Mouse (Mus musculus) right cerebral cortex, postnatal 4 days (tissue): ENCODE results near the gene Zfp981.
"Not testable (repeated sequence)": the region's sequence is repeated elsewhere in the genome, so short reads cannot be mapped to it uniquely, and the experiment has no call there.

Source experiments
- DNase-seq: peaks from one replicate; pipeline ENCODE4 v3.0.0-alpha.2; 2022

The Zfp981 gene

DNA sequence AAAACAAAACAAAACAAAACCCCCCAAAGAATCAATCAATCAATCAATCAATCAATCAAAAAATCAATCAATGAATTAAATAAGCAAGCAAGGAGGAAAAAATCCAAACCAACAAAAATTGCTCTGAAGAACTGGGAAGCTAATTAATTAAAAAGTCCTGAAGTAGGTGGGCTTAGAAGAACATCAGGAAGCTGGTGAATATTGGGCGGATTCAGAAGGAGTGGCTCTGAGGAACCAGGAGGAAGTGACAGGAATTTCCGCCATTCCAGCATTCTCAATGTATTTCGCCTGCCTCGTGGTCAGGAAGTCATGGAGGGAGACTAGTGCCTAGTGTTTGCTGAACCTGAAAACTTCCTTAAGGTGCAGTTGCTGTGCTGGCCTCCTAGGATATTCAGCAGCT, at the start of gene Zfp981:
Gene Zfp981, plus strand, starts transcription at position 301 of the 400 bp plus-strand sequence.
- not testable (repeated sequence) for DNase-seq

DNA sequence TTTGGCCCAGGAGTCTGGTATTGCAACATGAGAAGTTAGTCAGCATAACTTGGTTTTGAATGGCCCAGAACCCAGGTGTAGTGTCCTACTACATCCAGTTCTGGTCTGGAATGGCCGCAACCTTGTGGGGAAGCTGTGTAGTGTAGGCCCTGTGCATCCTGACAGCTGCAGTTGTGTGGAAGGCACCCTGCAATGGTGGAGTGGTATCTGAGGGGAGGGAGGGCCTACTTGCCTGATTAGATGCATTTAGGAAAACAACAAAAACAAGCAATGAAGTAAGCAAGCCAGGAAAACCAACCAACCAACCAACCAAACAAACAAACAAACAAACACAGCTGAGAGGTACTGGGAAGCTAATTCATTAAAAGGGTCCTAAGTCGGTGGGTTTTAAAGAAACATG, 49.3 kb upstream of the Zfp981 start:
- not testable (repeated sequence) for DNase-seq

DNA sequence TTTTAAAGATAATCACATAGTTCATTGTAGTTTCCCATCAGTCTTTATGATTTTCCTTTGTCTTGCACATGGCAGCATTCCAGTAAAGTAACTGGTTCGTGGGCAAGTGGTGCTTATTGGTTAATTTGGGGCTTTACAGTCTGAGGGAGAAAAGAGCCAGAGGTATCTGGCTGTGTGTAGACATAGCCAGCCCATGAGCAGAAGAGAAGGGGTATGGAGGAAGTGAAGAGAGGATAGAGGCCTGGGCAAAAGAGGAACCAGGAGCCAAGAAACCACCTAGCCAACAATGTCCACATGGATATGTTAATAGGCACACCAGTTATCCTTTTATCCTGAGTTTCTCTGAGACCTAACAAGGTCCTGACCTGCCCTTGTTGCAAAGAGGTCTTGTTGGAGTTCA, 47.7 kb upstream of the Zfp981 start:
- not testable (repeated sequence) for DNase-seq

DNA sequence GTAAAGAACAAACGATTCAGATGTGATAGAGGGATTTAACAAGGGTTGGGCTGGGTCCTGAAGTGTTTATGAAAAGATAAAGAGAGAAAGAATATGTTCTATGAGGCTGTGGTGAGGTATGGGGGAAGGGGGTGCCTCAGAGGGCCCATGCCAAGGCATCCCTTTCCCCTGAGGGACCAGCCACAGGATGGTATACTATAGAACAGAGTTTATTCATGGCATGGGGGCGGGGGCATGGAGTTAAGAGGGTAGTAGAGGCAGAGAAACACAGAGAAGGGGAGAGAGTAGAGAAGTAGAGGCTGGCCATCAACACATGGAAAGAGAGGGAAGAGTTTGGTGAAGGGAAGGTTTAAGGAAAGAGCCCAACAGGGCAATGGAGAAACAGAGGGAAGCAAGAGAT, 46.9 kb upstream of the Zfp981 start:
- DNase-seq, result no peak

DNA sequence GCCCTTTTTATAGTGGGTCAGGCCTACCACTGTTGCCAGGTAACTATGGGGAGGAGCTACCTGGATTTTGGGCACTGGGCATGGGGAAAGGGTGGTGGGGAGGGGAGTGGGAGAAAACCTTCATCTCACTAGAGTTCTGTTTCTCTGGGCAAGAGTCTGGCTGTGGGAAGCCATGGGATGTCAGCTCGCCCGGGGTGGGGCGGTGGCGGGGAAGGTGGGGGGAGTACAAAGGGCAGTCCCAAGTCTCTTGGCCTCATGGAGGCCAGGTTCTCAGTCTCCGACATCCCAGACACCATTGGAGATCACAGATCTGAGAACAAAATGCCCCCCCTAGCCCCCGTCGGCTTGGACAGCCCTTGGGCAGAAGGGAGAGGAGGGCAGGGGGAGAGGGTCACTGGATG, 46.5 kb upstream of the Zfp981 start:
- DNase-seq, result no peak

DNA sequence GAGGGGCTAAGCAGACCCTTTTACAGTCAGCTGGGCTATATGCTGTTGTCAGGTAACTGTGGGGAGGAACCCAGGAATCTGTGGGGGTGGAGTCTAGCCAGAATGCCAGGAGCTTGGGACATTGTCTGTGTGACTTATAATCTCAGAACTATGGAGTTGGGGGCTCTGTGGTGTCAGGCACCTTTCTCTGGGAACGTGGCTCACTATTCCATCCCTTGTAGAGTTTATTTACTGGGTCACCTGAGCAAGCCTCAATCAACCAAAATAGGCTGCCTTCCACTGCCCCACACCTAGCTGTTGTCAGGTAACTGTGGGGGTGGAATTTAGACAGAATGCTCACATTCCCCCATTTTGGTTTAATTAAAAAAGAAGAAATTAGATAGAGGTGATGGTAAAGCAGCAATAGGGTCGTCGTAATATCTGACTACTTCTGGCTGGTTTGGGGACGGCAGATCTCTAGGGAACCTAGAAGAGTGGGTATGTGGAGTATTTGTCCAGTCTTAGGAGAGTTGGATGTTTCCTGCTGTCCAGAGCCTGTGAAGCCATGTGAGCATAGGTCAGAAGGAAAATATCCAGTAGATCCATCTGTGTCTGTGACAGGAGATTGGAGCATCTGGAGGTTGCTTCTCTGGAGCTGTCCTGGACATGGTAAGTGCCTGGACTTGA, 45.6 kb upstream of the Zfp981 start:
- DNase-seq, result no peak

DNA sequence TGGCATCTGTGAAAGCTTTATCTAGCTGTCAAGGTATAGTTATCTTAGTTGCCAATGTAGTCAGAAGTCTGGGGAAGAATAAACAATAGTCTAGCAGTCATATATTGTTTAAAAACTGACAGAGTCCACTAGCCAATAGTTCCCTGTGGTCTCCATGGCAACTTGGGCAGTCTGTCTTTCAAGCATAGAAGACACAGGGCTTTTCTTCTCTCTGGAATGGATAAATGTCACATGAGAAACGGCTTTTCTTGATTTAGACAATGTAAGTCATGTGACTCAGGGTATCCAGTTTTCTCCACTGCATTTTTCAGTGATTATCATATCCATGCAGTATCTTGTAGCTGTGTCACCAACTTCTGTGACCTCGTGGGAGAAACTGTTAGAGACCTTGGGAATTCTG, 44.7 kb upstream of the Zfp981 start:
- no peak for DNase-seq

DNA sequence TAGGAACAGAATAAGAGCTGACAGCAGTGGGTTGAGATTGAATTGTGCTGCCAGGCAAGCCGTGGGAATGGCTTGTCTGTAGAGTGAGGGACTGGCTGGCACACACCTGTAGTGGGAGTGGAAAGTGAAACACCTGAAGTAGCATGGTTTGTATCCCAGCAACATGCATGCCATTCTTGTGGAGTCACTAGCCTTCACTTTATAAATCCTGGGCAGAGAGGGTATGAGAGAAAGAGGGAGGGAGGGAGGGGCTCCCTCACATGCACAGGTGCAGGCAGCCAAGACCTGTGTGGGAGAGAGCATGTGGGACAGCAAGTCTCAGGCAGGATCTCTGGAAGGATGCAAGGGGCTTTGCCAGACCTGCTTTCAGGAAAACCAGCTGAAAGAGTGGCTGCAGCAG, 44.1 kb upstream of the Zfp981 start:
- no peak for DNase-seq

DNA sequence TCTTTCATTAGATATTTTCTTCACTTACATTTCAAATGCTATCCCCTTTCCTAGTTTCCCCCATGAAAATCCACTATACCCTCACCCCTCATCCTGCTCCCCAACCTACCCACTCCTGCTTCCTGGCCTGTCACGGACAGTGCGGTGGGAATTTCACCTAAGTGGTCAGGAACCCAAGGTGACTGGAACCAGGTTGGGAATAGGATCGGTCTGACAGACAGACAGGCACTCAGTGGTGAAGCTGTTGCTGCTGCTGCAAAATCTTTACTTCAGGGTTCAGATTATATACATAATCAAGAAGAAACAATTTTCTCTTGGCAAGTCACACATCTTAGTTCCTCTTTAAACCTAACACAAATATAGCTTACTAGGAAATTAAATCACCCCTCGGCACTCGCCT, 42.0 kb upstream of the Zfp981 start:
- DNase-seq, result not testable (repeated sequence)

DNA sequence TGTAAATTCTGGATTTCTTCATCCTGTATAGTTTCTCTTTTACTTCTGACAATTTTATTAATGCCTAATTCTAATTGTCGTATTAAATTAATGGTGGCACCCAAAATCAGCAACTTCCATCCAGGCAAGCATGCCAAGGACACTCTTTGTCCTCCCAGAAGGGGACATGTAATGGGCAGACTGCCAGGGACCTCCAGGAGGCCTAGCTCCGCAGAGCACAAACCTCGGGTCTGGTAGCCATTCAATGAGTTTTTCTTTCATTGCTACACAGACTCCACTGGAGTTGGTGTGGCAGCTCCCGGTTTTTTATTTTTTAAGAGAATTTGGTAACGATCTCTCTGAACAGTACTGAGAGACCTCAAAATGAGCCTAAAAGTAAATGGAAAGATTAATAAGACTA, 41.1 kb upstream of the Zfp981 start:
- DNase-seq, result not testable (repeated sequence)

DNA sequence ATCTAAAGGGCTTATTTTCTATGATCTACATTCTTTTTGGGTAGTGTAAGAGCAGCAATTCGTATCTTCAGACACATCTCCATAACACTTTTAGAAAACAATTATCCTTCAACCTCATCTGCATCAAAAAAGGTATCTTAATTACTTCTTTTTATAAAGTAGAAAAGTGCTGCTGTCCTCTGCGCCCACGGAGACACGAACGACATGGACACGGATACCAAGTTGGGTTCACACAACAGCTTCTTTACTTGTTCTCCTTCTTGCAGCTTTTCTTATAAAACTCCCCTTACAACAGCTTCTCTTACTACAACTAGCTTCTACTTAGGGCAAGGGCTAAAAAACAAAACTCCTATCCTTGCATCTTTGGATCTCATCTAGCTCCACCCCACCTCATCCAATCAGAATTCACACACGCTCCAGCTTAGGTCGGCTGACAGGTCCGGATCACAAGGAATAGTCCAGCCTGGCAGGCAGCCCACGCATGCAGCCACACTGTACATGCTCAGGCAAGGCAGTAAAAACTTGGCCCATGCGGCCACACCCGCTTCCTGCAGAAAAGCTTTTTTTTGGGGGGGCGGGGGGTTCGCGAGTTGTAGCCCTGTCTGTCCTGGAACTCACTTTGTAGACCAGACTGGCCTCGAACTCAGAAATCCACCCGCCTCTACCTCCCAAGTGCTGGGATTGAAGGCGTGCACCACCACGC, 38.0 kb upstream of the Zfp981 start:
- DNase-seq, result not testable (repeated sequence)

DNA sequence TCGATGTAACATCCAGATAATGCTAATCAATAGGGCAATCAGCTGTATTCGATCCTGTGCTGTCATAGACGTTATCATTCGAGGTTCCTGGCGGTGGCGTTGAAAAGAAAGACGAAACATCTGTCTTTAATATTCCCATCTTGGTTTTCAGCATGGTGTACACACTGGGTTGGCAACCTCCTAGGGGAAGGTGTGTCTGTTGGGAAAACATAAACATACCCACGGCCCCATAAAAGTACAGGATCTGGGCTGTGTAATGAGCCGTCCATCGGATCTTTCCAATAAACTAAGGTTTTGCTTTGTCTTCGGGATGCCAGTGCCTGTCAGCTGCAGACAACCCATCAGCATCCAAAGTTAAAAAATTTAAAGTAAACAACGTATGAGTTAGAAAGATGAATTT, 31.8 kb upstream of the Zfp981 start:
- not testable (repeated sequence) for DNase-seq

DNA sequence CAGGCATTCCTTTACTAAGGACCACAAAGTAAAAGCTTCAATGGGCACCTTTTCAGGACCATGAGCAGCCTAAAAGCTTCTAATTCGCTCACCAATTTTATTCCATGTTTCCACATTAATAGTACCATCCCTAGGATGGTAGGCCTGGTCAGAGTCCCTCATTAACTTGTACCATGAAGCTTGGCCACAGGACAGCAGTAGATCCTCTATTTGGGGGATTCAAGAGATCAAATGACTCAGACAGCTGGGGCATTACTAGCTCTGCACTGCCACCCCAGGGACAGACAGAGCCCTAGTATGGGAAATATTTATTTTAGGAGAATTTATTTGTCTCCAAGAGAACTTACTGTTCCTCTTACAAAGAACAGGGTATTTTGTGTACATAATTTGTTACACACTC, 27.6 kb upstream of the Zfp981 start:
- not testable (repeated sequence) for DNase-seq

DNA sequence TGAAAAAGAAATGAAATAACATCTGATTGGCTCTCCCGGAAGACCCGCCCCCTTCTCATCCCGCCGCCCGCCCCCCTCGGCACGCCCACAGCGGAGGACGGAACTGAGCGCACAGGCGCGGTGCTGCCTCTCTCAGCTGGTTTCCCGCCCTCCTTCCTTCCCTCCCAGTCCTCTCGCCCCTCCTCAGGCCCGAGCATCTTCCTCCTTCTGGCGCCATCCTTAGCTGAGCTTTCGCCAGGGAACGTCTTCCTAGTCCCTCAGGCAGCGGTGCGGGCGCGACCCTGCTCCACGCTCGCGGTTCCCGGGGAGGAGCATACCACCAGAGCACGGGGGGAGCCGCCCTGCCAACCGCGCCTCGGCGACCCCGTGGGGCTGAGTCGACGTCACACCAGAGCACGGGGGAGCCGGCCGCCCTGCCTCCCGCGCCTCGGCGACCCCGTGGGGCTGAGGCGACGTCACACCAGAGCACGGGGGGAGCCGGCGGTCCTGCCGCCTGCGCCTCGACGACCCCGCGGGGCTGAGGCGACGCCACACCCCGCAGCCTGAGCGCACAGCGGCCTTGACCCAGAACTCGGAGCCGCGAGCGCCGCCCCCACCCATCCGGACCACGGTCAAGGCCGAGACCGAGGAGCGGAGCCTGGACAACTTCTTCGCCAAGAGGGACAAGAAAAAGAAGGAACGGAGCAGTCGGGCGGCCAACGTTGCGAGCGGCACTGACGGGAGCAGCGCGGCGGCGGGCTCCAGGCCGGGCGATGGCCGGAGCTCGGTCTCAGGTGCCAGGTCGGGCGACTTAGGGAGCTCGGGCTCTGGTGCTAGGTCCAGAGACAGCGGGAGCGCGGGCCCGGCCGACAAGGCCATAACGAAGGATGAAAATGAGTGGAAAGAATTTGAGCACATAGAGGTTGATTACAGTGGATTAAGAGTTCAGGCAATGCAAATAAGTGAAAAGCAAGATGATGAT, 26.8 kb upstream of the Zfp981 start:
- DNase-seq, result not testable (repeated sequence)

DNA sequence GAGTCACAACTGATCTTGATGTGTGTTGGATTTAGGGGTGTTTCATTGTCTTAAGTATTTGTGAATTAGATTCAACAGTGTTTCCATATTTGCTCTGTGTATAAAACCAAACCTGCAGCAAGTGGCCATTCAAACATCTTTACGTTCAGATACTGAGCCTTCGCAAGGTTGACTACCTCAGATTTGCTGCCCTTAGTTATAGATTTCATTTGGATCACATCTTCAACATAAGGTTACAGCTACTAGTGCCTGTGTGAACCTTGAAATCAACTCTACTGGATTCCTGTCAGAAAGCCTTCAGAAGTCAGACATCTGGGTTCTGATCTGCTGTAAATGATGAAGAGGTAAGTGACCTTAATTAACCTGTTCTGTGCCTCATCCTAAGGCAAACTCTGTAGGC, 25.6 kb upstream of the Zfp981 start:
- not testable (repeated sequence) for DNase-seq

DNA sequence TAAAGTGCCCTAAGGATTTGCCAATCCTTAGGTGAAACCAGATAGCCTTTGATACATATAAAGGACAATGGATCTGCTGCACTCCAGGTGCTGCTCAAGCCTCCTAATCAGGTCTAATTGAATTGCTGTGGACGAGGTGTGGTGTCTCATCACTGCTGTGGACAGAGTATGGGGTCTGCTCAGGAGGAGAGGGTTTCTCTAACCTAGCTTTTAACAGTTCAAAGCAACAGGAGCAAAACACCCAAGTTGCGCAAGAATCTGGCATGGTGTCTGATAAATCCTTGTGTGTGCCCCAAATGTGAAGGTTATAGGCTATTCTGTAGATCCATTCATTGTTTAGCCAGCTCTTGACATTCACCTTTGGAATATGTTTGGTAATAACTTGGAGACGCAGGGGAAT, 24.9 kb upstream of the Zfp981 start:
- DNase-seq, result not testable (repeated sequence)

DNA sequence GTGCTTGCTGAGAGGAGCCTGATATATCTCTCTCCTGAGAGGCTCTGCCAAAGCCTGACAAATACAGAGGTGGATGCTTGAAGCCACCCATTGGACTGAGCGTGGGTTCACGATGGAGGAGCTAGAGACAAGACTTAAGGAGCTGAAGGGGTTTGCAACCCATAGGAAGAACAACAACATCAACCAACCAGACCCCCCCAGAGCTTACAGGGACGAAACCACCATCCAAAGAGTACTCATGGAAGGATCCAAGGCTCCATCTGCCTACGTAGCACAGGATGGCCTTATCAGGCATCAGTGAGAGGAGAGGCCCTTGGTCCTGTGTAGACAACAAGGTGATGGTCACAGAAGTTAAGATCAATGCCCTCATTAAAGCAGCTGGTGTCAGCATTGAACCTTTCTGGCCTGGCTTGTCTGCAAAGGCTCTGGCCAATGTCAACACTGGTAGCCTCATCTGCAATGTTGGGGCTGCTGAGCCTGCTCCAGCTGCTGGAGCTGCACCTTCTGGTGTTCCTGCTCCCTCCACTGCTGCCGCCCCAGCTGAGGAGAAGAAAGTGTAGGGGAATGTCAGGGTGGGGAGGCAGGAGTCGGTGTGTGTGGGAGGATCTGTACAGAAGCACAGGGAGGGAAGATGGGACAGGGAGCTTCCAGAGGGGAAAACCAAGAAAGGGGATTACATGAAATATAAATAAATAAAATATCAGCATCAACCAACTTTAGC, 21.3 kb upstream of the Zfp981 start:
- not testable (repeated sequence) for DNase-seq

DNA sequence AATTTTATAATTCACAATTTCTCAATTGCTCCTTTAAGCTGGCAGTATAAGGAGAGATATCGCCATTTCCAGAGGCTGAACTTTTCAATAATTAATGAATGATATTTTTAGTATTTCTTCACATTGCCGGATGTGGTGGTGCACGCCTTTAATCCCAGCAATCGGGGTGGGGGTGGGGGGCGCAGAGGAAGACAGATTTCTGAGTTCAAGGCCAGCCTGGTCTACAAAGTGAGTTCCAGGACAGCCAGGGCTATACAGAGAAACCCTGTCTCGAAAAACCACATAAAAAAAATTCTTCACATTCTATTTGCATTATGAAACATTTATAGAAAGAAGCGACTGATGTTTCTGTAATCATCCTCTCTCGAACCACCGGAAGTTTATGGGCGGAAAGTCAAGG, 19.3 kb upstream of the Zfp981 start:
- not testable (repeated sequence) for DNase-seq

DNA sequence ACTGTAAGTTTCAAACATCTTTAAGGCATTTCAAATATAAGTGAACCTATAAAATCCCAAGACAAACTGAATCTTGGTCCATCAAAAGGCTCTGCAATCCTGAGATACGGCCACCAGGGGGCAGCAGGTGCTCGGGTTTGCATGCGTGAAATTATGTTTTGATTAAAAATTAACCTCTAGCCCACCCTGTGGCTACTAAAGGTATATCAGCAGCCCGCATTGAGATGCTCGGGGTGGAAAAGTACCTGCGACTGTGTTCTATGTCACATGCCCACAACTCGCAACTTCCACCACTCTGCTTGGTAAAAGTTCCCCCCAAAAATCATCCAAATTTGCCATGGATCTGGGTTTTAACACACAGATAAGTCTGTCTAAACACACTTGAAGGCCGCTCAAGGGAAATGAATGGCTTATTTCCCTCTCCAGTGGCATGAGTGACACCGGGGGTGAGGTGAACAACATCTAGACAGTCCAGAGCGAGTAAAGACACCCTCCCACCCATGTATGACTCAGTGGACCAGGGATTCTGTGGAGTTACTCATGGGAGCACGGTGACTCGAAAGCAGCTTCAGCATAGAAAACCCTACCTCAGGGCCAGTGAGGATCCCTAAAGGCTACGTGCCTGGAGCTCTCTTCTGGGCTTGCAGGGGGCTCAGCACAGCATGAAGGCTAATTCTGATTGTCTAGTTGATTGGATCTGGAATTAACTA, 18.1 kb upstream of the Zfp981 start:
- DNase-seq, result not testable (repeated sequence)

DNA sequence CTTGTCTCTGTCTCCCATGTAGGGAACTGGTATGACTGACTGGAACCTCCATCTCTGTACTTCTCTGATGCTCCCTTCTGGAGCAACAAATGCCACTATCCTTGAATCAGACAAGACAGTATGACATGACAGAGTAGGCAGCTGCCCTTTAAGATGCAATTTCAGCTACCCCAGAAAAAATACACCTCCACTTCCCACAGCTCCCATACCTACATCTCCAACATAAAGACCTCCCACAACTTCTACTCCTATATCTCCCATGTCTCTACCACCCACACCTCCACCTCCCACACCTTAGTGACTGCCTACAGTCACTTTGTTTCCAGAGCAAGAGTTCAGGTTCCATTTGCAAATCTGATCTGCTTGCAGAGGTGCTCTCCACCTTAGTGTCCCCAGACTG, 17.2 kb upstream of the Zfp981 start:
- DNase-seq, result not testable (repeated sequence)

DNA sequence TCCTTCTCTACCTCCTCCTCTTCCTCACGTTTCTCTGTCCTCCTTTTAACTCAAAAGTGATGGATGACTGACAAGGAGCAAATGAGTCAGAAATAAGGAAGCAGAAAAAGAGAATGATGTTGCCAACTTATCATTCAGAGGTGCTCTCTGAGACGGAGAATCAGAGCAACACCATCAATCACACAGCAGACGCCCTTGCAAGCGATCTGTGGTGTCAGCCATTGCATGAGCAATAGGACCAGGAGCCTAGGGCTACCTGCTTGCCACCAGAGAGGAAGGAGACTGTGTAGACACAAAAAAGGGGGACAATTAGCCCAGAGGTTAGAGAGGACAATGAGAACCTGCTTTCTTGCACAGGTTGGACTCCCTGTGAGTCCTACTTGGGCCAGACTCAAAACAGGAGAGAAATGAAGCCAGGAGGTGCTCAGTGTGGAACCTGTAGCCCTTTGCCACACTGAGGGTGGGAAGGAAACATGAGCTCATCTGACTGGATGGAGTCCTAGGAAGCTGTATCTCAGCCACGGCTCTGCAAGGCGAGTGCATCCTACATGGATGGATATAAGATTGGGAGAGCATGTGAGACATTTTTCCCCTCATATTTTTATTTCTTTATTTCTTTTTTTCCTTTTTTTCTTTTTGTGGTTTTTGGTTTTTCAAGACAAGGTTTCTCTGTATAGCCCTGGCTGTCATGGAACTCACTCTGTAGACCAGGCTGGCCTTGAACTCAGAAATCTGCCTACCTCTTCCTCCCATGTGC, 16.5 kb upstream of the Zfp981 start:
- DNase-seq, result not testable (repeated sequence)
